Mouse (Mus musculus): ENCODE results near the gene Cacng6.

DNA sequence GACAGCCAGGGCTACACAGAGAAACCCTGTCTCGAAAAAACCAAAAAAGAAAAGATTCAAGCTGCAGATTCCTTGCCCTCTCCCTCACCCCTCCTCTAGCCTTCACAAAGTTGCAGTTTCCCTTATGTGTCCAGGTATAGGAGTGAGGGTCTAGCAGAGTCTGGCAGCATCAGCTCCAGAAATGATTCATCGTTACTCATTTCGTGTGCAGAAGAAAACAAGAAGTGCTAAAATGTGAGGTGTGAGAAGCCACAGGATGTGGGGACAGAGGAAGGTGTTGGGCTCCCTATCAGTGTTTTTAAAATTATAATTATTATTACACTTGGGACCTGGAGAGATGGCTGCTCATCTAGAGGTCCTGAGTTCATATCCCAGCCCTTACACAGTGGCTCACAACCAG is 20.7 kb downstream of the Cacng6 start:
- TF ChIP-seq CTCF (IDR thresholded peaks at IDR 0.05; ENCODE audit: extremely low read depth, insufficient read depth, insufficient read length, insufficient replicate concordance) (no peak), POLR2A (IDR thresholded peaks at IDR 0.05; ENCODE audit: low read depth, low read length) (no peak)

Data from spleen, adult 2 months (tissue).